Mouse (Mus musculus) hindbrain, embryonic 15.5 days (tissue): Measurements from ENCODE around the gene Fhl1. TPM values are rescaled to one million over a fixed set of nuclear protein-coding genes. Genes with fewer than 3 reads are reported as not detected.

ENCODE experiments used
- ATAC-seq: fragments of 200-750 bp; cut with Nextera tagmentation; 2 replicates; pipeline ENCODE4 v1.8.0; 2017; ENCODE audit warnings: low read depth, moderate number of reproducible peaks, moderate TSS enrichment; ENCODE audit not compliant: low FRiP score
- H3K27ac ChIP-seq: fragments of 300-500 bp; sonication (generic); replicated peaks from 2 replicates; pipeline ENCODE4 v1.5.1; 2015; ENCODE audit warnings: mild to moderate bottlenecking, inconsistent platforms
- H3K27me3 ChIP-seq: fragments of 300-500 bp; sonication (generic); 2 replicates; pipeline ENCODE4 v1.6.1; 2015; ENCODE audit warnings: control low read depth, inconsistent platforms
- H3K36me3 ChIP-seq: fragments of 300-500 bp; sonication (generic); 2 replicates; pipeline ENCODE4 v1.6.1; 2015; ENCODE audit warnings: control low read depth, inconsistent platforms
- H3K4me1 ChIP-seq: fragments of 300-500 bp; sonication (generic); replicated peaks from 2 replicates; pipeline ENCODE4 v1.6.1; 2015; ENCODE audit warnings: control low read depth, inconsistent platforms
- H3K4me2 ChIP-seq: fragments of 300-500 bp; sonication (generic); 2 replicates; pipeline ENCODE4 v1.6.1; 2015; ENCODE audit warnings: moderate library complexity, mild to moderate bottlenecking, inconsistent platforms
- H3K4me3 ChIP-seq: fragments of 300-500 bp; sonication (generic); 2 replicates; pipeline ENCODE4 v1.5.1; 2015; ENCODE audit warnings: mild to moderate bottlenecking, inconsistent platforms
- H3K9ac ChIP-seq: fragments of 300-500 bp; sonication (generic); 2 replicates; pipeline ENCODE4 v1.6.1; 2015; ENCODE audit warnings: inconsistent platforms
- H3K9me3 ChIP-seq: fragments of 300-500 bp; sonication (generic); 2 replicates; pipeline ENCODE4 v1.6.1; 2016; ENCODE audit warnings: control low read depth, inconsistent platforms
- WGBS: fragments of 180-500 bp; shearing (Covaris S2); methylation state at CpG from one replicate; pipeline ENCODE4 v1.1.7; 2015; 5-methylcytosine and 5-hydroxymethylcytosine counted together
- polyA plus RNA-seq: library from polyadenylated mRNA; unstranded; fragments of >200 nt; fragmentation: Nextera tagmentation; extraction: Ambion mirVana; gene quantifications from 2 replicates; pipeline ENCODE4 v1.2.1, GENCODE M21; 2015

Fhl1 gene
- polyA plus RNA-seq, 1 experiment from 2014 or later, result 182 TPM

DNA sequence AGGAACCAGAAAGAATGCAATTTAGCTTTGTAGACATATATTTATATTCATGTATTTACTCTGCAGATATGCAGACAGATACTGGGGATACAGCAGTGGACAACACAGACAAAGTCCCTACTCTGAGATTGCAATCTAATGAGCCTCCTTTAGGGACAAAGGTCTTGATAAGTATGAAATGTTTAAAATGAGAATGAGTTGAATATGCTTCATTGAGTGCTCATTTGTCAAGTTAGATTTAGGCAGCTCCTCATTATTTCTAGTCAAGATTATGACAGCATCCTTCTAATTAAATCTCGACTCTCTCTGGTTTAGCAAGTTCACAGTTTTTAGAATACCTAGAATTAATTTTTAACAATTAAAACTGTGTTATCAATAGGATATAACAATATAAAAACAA, 18.9 kb upstream of the Fhl1 start:
- ATAC-seq, result no peak
- H3K4me3 ChIP-seq, result no peak overlapping the region
- H3K27ac ChIP-seq, result no peak overlapping the region
- H3K36me3 ChIP-seq, result no peaks in the 10 kb centered on the region
- H3K27me3 ChIP-seq, result no peaks in the 10 kb centered on the region
- H3K9ac ChIP-seq, result no peak overlapping the region
- H3K4me1 ChIP-seq, result no peaks in the 10 kb centered on the region
- 67% methylated on average over 1 of the region's 1 CpGs for WGBS
- H3K4me2 ChIP-seq, result no peak overlapping the region
- H3K9me3 ChIP-seq, result no peaks in the 10 kb centered on the region

DNA sequence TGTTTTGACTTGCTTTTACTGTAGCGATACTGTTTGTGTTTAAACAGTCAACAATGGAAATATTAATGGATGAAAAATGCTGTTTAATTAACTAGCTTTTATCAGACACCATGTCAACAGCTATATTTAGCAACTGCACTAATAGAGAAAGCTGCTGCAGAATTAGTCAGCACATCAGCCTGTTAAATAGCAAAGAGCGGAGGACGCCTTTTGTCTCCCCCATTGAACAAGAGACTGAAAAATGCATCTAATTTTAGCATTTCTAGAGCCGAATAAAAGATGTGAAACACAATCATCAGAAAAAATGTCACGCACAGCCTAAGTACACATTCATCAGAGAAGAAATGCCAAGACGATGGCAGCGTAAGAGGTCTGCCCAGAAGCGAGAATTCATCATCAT, 9.0 kb upstream of the Fhl1 start:
- Histone ChIP-seq H3K4me1 (0 out of 2 replicates have a peak, but pooled peaks cover 3% of the 10 kb centered on the region), H3K9ac (no peak overlapping the region), H3K4me3 (no peak overlapping the region), H3K4me2 (0 out of 2 replicates have a peak overlapping the region, but pooled peaks have one; percentile 9), H3K27ac (peak overlapping the region; percentile 30; the same call in 1 of the 2 replicates), H3K27me3 (no peaks in the 10 kb centered on the region), H3K36me3 (no peaks in the 10 kb centered on the region), H3K9me3 (no peaks in the 10 kb centered on the region)
- no peak for ATAC-seq
- 55% methylated on average over 8 of the region's 8 CpGs for WGBS

DNA sequence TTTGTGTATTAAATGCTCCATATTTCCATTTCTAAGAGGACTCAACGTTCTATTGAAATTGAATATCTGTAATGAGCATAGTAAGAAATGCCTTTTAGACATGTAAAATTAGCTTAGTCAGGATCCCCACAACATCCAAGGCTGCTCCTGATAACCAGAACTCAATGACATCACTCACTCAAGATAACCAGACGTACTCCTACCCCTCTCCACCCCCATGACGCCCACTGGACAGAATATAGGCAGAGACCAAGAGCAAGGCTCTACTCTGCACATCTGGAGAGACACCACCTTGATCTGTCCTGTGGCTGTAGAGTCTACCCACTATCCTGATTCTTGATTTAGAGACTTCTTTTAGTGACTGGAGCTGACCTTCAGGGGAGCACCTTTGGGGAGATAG, 3.1 kb upstream of the Fhl1 start:
- no peak overlapping the region for H3K4me3 ChIP-seq
- no peaks in the 10 kb centered on the region; the same call in 1 of the 2 replicates for H3K4me1 ChIP-seq
- ATAC-seq, result no peak
- no peak overlapping the region for H3K27ac ChIP-seq
- H3K9ac ChIP-seq, result no peak overlapping the region
- H3K27me3 ChIP-seq, result no peaks in the 10 kb centered on the region
- H3K9me3 ChIP-seq, result no peaks in the 10 kb centered on the region
- 80% methylated on average over 3 of the region's 3 CpGs for WGBS
- no peak overlapping the region for H3K4me2 ChIP-seq
- H3K36me3 ChIP-seq, result no peaks in the 10 kb centered on the region

DNA sequence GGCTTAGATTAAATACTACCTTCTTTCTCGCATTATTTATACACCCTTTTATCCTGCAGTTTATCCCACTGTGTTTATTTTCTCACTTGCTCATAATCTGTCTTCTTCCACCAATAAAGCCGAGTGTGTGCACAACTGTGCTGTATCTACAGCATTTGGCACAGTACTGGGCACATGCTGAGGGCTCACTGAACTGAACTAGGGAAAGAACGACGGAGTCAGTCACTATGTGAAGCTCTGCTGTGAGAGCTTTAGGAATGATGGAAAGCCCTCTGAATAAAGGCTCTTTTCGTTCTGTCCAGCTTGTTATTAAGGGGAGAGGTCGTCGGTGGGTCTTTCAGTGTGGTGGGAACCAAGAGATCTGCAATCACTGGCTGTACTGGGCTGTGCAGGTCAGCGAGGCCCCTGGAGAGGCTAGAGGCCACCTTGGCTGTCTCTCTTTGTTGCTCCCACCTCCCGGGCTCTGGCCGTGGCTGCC, 720 bp upstream of the Fhl1 start:
- Histone ChIP-seq H3K4me3 (peak overlapping the region; percentile 66), H3K4me1 (peaks cover 2% of the 10 kb centered on the region; the same call in 1 of the 2 replicates), H3K4me2 (peak overlapping the region; percentile 55), H3K27me3 (no peaks in the 10 kb centered on the region), H3K9me3 (no peaks in the 10 kb centered on the region), H3K36me3 (no peaks in the 10 kb centered on the region), H3K9ac (peak overlapping the region; percentile 53), H3K27ac (peak overlapping the region; percentile 88)
- 20% methylated on average over 10 of the region's 10 CpGs for WGBS
- ATAC-seq, result peak; percentile 66

DNA sequence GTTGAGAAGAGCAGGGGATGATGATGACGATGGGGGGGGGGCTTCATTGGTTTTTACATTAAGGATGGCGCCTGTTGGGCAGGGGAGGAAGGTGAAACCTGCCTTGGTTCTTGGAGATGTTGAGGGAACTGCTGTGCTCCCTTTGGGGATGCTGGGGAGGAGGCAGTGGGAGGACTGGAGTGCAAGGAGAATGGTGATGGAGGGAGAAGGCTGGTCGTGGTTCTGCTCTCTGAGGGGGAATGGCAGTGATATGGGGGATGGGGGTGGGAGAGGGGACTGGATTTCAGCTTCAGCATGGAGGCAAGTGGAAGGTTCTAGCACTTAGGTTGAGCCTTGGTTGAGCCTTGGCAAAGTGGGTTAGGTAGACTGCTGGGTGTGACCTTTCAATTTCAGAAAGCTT, 814 bp downstream of the Fhl1 start:
- Histone ChIP-seq H3K9ac (peak overlapping the region; percentile 85), H3K27me3 (no peaks in the 10 kb centered on the region), H3K27ac (peak overlapping the region; percentile 88), H3K4me1 (peaks cover 2% of the 10 kb centered on the region; the same call in 1 of the 2 replicates), H3K4me3 (peak overlapping the region; percentile 66), H3K4me2 (peak overlapping the region; percentile 55), H3K9me3 (no peaks in the 10 kb centered on the region), H3K36me3 (no peaks in the 10 kb centered on the region)
- WGBS, result 19% methylated on average over 3 of the region's 3 CpGs
- no peak for ATAC-seq

DNA sequence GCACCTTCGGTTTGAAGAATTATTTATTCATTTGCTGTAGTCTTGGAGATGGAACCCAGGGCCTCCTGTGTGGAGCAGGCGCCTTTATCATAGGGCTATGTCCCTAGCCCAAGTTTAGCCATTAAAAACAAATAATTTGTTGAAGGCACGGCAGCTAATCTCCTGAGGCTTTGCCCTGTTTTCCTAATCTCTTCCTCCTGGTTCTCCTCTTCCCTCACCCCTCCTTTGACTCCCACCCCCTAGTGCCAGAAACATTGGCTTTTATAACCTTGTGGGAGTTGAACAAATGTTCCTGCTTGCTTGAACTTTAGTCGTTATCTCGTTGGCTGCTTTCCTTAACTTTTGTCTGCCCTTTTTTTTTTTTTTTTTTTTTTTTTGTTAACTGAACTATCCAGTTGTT, 2.8 kb downstream of the Fhl1 start:
- WGBS, result 40% methylated on average over 5 of the region's 5 CpGs
- H3K36me3 ChIP-seq, result no peaks in the 10 kb centered on the region
- ATAC-seq, result no peak
- peaks cover 2% of the 10 kb centered on the region; the same call in 1 of the 2 replicates for H3K4me1 ChIP-seq
- H3K27ac ChIP-seq, result no peak overlapping the region
- no peaks in the 10 kb centered on the region for H3K9me3 ChIP-seq
- H3K27me3 ChIP-seq, result no peaks in the 10 kb centered on the region
- peak overlapping the region; percentile 9; the same call in 1 of the 2 replicates for H3K4me2 ChIP-seq
- no peak overlapping the region for H3K9ac ChIP-seq
- no peak overlapping the region for H3K4me3 ChIP-seq

DNA sequence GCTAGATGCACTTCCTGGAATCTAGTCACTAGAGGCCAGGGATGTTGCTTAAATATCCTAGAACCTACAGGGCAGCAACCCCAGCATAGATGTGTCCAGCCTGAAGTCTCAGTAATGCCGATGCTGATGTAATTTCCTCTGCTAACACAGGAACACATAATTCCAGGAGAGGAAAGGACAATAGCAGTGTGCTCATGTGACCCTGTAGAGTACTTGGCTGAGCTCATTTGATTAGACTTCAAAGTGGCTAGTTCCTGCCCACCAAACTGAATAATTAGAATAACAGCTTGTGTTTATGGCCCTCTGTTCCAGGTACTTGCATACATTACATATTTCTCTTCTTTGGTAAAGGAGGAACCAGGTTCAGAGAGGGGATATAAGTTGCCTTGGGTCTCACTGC, 4.6 kb downstream of the Fhl1 start:
- Histone ChIP-seq H3K36me3 (no peaks in the 10 kb centered on the region), H3K4me2 (no peak overlapping the region), H3K27me3 (no peaks in the 10 kb centered on the region), H3K4me3 (no peak overlapping the region), H3K4me1 (peaks cover 2% of the 10 kb centered on the region; the same call in 1 of the 2 replicates), H3K9me3 (no peaks in the 10 kb centered on the region), H3K27ac (no peak overlapping the region), H3K9ac (no peak overlapping the region)
- WGBS, result 57% methylated on average over 1 of the region's 1 CpGs
- no peak for ATAC-seq

DNA sequence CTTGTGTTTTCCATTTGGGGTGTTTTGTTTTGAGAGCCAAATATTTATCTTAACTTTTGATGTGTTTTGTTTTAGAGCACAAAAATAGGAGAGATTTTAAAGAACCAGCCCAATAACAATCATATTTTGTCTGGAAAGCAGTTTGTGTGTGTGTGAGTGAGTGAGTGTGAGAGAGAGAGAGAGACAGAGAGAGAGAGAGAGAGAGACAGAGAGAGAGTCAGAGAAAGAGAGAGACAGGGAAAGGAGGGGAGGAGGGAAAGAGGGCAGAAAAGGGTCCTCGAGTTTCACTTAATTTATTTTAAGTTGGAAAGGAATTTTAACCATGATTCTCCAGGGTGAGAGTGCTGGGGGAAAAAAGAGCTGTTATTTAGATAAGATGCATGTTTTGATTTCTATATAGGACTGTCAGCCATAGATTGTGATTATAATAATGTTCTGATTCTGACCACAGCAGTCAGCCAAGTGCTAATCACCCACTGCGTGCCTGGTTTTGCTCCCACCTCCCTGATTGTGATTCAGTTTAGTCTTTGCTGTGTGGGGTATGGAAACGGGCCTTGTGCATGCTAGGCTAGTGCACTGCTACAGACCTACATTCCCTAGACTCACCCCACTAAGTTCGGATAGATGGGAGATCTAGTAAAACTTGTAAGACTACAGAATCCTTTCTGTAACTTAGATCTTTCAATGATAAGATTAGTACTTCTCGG, 6.4 kb downstream of the Fhl1 start:
- no peak for ATAC-seq
- no peaks in the 10 kb centered on the region for H3K27me3 ChIP-seq
- no peak overlapping the region for H3K4me2 ChIP-seq
- H3K4me1 ChIP-seq, result peaks cover 2% of the 10 kb centered on the region; the same call in 1 of the 2 replicates
- no peak overlapping the region for H3K27ac ChIP-seq
- WGBS, result 77% methylated on average over 5 of the region's 5 CpGs
- no peaks in the 10 kb centered on the region for H3K36me3 ChIP-seq
- H3K9me3 ChIP-seq, result no peaks in the 10 kb centered on the region
- no peak overlapping the region for H3K4me3 ChIP-seq
- H3K9ac ChIP-seq, result no peak overlapping the region

DNA sequence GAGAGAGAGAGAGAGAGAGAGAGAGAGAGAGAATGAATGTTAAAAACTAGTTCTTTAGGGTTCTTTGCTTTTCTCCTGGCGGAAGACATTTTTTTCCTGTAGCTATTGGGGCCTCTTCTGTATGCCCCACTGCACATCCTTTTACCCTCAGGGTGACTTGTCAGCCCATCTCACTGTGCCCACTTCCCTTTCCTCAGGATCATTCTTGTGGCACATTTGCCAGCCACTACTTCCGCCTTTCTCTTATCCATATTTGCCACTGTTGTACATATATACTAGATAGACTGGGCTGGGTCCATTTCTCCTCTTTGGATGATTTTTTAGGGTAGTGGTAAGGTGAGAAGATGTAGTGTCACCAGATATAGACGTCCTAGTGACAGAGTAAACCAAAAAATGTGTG, 9.8 kb downstream of the Fhl1 start:
- Histone ChIP-seq H3K4me2 (no peak overlapping the region), H3K4me3 (no peak overlapping the region), H3K4me1 (no peaks in the 10 kb centered on the region), H3K9me3 (no peaks in the 10 kb centered on the region), H3K27me3 (no peaks in the 10 kb centered on the region), H3K36me3 (no peaks in the 10 kb centered on the region), H3K27ac (no peak overlapping the region), H3K9ac (no peak overlapping the region)
- WGBS, result 55% methylated on average over 3 of the region's 3 CpGs
- ATAC-seq, result no peak

DNA sequence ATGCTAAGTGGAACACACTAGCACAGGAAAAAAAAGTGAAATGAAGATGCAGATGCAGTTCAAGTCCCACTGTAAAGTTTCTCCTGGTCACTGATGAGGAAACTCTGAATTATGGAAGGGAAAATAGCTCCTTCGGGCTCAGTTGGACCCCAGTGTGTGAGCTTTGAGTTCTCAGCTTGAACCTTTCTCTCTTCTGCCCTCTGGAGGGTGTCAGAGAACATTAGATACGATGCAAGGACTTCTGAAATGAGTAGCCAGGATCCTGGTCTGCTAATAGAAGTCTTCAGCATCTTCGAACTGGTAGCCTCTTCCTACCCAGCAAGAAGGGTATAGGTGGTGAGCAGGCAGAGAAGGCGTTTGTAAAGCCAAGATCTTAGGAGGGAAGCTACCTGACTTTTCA, 19.9 kb downstream of the Fhl1 start:
- H3K9ac ChIP-seq, result no peak overlapping the region
- no peaks in the 10 kb centered on the region for H3K4me1 ChIP-seq
- H3K4me2 ChIP-seq, result no peak overlapping the region
- ATAC-seq, result no peak
- no peak overlapping the region for H3K4me3 ChIP-seq
- H3K36me3 ChIP-seq, result no peaks in the 10 kb centered on the region
- 68% methylated on average over 4 of the region's 4 CpGs for WGBS
- no peaks in the 10 kb centered on the region for H3K27me3 ChIP-seq
- no peaks in the 10 kb centered on the region for H3K9me3 ChIP-seq
- H3K27ac ChIP-seq, result no peak overlapping the region

DNA sequence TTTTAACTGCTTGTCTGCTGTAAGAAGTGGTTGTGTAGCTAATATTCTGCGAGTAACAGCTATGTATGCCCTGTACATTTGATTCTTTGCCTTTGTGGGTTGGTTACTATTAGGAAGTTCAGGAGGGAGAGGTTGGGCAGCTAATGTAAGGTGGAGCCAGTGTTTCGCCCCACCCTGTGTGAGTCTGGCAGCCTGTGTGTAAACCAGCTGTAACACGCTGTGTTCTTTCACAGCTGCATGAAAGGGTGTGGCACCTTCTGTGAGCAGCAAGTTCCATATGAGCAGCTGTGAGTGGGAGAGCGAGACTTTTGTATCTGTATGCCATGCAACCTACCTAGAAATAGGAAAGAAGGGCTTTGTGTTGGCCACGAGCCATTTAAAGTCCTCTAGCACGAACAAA, 20.6 kb downstream of the Fhl1 start:
- no peaks in the 10 kb centered on the region for H3K4me1 ChIP-seq
- no peaks in the 10 kb centered on the region for H3K27me3 ChIP-seq
- ATAC-seq, result no peak
- H3K27ac ChIP-seq, result no peak overlapping the region
- no peaks in the 10 kb centered on the region for H3K36me3 ChIP-seq
- no peak overlapping the region for H3K4me2 ChIP-seq
- no peaks in the 10 kb centered on the region for H3K9me3 ChIP-seq
- WGBS, result 74% methylated on average over 6 of the region's 6 CpGs
- H3K9ac ChIP-seq, result no peak overlapping the region
- H3K4me3 ChIP-seq, result no peak overlapping the region

DNA sequence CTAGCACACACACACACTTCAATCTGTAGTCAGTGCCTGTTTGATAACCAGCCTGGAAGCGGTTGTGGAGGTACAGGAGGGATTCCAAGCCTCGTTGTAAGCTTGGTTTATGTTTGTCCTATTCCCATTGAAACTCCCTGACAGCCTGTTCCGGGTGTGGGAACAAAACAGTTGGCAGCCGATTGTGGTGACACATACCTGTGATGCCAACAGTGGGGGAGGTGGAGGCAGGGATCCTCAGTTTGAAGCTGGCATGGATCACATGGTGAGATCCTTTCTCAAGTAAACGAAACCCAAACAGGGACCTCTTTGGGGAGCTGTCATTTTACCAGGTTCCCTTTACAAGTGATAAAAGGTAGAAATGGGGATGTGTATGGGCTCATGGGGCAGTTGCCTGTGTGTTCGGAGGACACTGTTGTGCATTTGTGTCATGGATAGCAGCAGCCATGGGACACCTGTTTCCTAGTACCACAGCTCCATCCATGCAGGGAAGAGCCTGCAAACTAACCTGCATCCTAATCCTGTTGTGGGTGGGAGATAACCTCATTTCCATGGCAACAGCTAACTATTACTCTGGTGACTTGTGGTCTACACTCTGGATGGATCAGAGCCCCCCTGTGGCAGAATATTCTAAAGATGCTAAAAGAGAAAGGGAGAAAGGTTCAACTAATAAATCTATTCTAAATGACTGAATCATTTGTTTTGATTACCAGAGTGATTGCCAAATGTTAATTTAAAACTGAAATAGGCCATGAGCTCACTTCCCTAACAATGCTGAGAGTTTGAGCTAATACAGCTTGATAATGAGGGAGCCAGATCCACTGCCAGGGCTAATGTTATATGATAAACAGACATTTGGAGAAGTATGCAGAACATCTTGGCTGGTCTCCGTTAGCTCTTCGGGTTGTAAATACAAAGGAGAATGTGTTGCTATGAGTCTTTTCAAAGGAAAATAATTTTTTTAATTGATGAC, 22.0 kb downstream of the Fhl1 start:
- no peaks in the 10 kb centered on the region for H3K27me3 ChIP-seq
- 78% methylated on average over 8 of the region's 8 CpGs for WGBS
- H3K9ac ChIP-seq, result no peak overlapping the region
- no peak overlapping the region for H3K27ac ChIP-seq
- H3K4me2 ChIP-seq, result no peak overlapping the region
- H3K36me3 ChIP-seq, result no peaks in the 10 kb centered on the region
- H3K4me3 ChIP-seq, result no peak overlapping the region
- ATAC-seq, result no peak
- H3K4me1 ChIP-seq, result no peaks in the 10 kb centered on the region
- H3K9me3 ChIP-seq, result no peaks in the 10 kb centered on the region
